15 mouse cellular contexts compared by ENCODE assay signal in the genomic region with DNA sequence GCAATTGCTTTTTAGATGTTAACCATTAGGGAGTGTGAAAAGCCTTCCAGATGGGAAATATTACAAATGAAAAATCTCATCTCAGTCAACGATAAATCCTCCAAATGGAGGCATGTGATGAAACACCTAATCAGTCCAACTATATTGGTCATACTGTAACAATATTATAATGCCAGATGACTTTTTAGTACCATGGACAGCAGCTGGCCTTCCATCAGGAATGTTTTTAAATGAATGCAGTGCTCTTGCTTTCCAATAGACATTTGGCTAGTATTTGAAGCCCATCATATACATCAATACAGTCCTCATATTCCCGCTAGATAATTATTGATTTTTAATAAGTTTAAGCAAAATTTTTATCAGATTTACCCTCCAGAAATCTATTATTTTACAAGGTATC.
DNase-seq lines count a peak whose midpoint lies in the region; ATAC-seq lines count a peak whose summit lies in the region.
"Had no signal": no experiment of that assay in that cellular context is flagged by ENCODE, and none has a peak within 500 bp of the region (broad histone marks: within the 10 kb centered on the region; RNA-seq: fewer than 3 reads in every experiment).

No protein-coding gene starts in this region.

- H3K27ac ChIP-seq in limb, embryonic 11.5 days (replicated peaks; ENCODE audit: low read depth, low read length): no peak overlapping the region
- no peak overlapping the region for H3K27ac ChIP-seq in limb, embryonic 10.5 days
- no peak overlapping the region for H3K27ac ChIP-seq in midbrain, embryonic 13.5 days
- H3K27ac ChIP-seq: embryonic facial prominence, embryonic 13.5 days; heart, embryonic 13.5 days; lung, embryonic 15.5 days; neural tube, embryonic 13.5 days had no signal

- no peaks in the 10 kb centered on the region for H3K4me1 ChIP-seq in limb, embryonic 11.5 days (ENCODE audit: control insufficient read depth, insufficient read depth, low read length)
- H3K4me1 ChIP-seq in limb, embryonic 10.5 days: no peaks in the 10 kb centered on the region
- H3K4me1 ChIP-seq in midbrain, embryonic 13.5 days (replicated peaks): no peaks in the 10 kb centered on the region
- H3K4me1 ChIP-seq: embryonic facial prominence, embryonic 13.5 days; heart, embryonic 13.5 days; lung, embryonic 15.5 days; neural tube, embryonic 13.5 days had no signal

- H3K36me3 ChIP-seq in limb, embryonic 11.5 days (ENCODE audit: control insufficient read depth, insufficient read depth, low read length): no peaks in the 10 kb centered on the region
- no peaks in the 10 kb centered on the region for H3K36me3 ChIP-seq in limb, embryonic 10.5 days
- H3K36me3 ChIP-seq in midbrain, embryonic 13.5 days: no peaks in the 10 kb centered on the region
- H3K36me3 ChIP-seq: embryonic facial prominence, embryonic 13.5 days; heart, embryonic 13.5 days; lung, embryonic 15.5 days; neural tube, embryonic 13.5 days had no signal

- H3K4me3 ChIP-seq in limb, embryonic 11.5 days (ENCODE audit: low read depth, low read length): no peak overlapping the region
- H3K4me3 ChIP-seq in limb, embryonic 10.5 days: no peak overlapping the region
- H3K4me3 ChIP-seq in midbrain, embryonic 13.5 days (replicated peaks): no peak overlapping the region
- H3K4me3 ChIP-seq: embryonic facial prominence, embryonic 13.5 days; heart, embryonic 13.5 days; lung, embryonic 15.5 days; neural tube, embryonic 13.5 days had no signal

- peak; percentile 28 for DNase-seq in embryo, embryonic 10 days (ENCODE audit: low spot score)
- DNase-seq in embryo, embryonic 9.5 days (ENCODE audit: extremely low spot score): no peak
- peak; percentile 24 for DNase-seq in limb, embryonic 11.5 days (ENCODE audit: low spot score)
- DNase-seq in limb, embryonic 10.5 days (ENCODE audit: low spot score): no peak
- peak; percentile 58 for DNase-seq in NIH3T3 (ENCODE audit: low read depth)
- DNase-seq in hindlimb bud, embryonic 11.5 days (ENCODE audit: extremely low spot score, low read depth, low spot score): peak; percentile 2
- DNase-seq: cerebellum, adult 9-11 months; heart, adult 11 months; liver; thymus, postnatal 25 days had no signal

- H3K27me3 ChIP-seq in limb, embryonic 11.5 days (ENCODE audit: control insufficient read depth, insufficient read depth, low read length): no peaks in the 10 kb centered on the region
- H3K27me3 ChIP-seq in limb, embryonic 10.5 days (ENCODE audit: low read depth, poor library complexity, severe bottlenecking): no peaks in the 10 kb centered on the region
- H3K27me3 ChIP-seq in midbrain, embryonic 13.5 days: no peaks in the 10 kb centered on the region
- H3K27me3 ChIP-seq: embryonic facial prominence, embryonic 13.5 days; heart, embryonic 13.5 days; lung, embryonic 15.5 days; neural tube, embryonic 13.5 days had no signal

- H3K9me3 ChIP-seq in limb, embryonic 11.5 days (ENCODE audit: control insufficient read depth, low read length): no peaks in the 10 kb centered on the region
- H3K9me3 ChIP-seq in limb, embryonic 10.5 days (replicated peaks): no peaks in the 10 kb centered on the region
- H3K9me3 ChIP-seq in midbrain, embryonic 13.5 days: no peaks in the 10 kb centered on the region; the same call in 1 of the 2 replicates
- H3K9me3 ChIP-seq: embryonic facial prominence, embryonic 13.5 days; heart, embryonic 13.5 days; lung, embryonic 15.5 days; neural tube, embryonic 13.5 days had no signal

- no peak for ATAC-seq in limb, embryonic 11.5 days (ENCODE audit: insufficient number of reproducible peaks, low FRiP score, low TSS enrichment, low read depth)
- ATAC-seq in midbrain, embryonic 13.5 days: no peak

- no peak overlapping the region for H3K4me2 ChIP-seq in limb, embryonic 11.5 days (ENCODE audit: low read depth, severe bottlenecking)
- H3K4me2 ChIP-seq in midbrain, embryonic 13.5 days (replicated peaks): no peak overlapping the region
- H3K4me2 ChIP-seq: embryonic facial prominence, embryonic 13.5 days; heart, embryonic 13.5 days; lung, embryonic 15.5 days; neural tube, embryonic 13.5 days had no signal

- 84% methylated on average over 2 of the region's 2 CpGs for WGBS in limb, embryonic 11.5 days
- whole genome bisulfite sequencing in limb, embryonic 10.5 days: 83% methylated on average over 2 of the region's 2 CpGs
- WGBS in midbrain, embryonic 13.5 days: 95% methylated on average over 2 of the region's 2 CpGs

- H3K9ac ChIP-seq in limb, embryonic 11.5 days (ENCODE audit: low read length): no peak overlapping the region
- no peak overlapping the region for H3K9ac ChIP-seq in midbrain, embryonic 13.5 days (replicated peaks)
- H3K9ac ChIP-seq: embryonic facial prominence, embryonic 13.5 days; heart, embryonic 13.5 days; lung, embryonic 15.5 days; neural tube, embryonic 13.5 days had no signal

Comparison
In these comparisons a context has a peak if more than half of its experiments do, and no peak if none do; other contexts are left out.
1. DNase-seq: peak in embryo, embryonic 10 days (single experiment), limb, embryonic 11.5 days (single experiment), NIH3T3 (single experiment) and hindlimb bud, embryonic 11.5 days (single experiment); none in embryo, embryonic 9.5 days (single experiment) and limb, embryonic 10.5 days (single experiment).